ENCODE assay signal across 8 mouse cellular contexts in genomic region chr16:18497865-18498515, GRCm38 (mm10). TPM values are rescaled to one million over a fixed set of nuclear protein-coding genes. Genes with fewer than 3 reads are reported as not detected.
A peak's percentile ranks its signal among the peaks of the same experiment; 100 is the strongest.
DNase-seq lines count a peak whose midpoint lies in the region; ATAC-seq and TF ChIP-seq lines count a peak whose summit lies in the region.

No protein-coding gene starts in this region.

- peak overlapping the region; percentile 98 for H3K4me2 ChIP-seq in heart, embryonic 16.5 days (ENCODE audit: low read depth, low read length)
- H3K4me2 ChIP-seq in midbrain, embryonic 15.5 days = peak overlapping the region; percentile 78

- TF ChIP-seq POLR2A in thymus, adult 2 months (IDR thresholded peaks at IDR 0.05; ENCODE audit: control insufficient read depth, extremely low read depth, insufficient read depth, low read length, poor library complexity) = no peak

- H3K4me3 ChIP-seq in thymus, adult 2 months (ENCODE audit: control insufficient read depth, insufficient read depth, low read length) = peak overlapping the region; percentile 65
- H3K4me3 ChIP-seq in heart, embryonic 16.5 days (ENCODE audit: low read length) = peak overlapping the region; percentile 94
- peak overlapping the region; percentile 79 for H3K4me3 ChIP-seq in midbrain, embryonic 15.5 days

- no peaks in the 10 kb centered on the region for H3K27me3 ChIP-seq in thymus, adult 2 months (ENCODE audit: control insufficient read depth, insufficient read depth, low read length)
- no peaks in the 10 kb centered on the region for H3K27me3 ChIP-seq in heart, embryonic 16.5 days (ENCODE audit: control insufficient read depth, insufficient read depth, low read length)
- no peaks in the 10 kb centered on the region for H3K27me3 ChIP-seq in midbrain, embryonic 15.5 days (replicated peaks)

- ATAC-seq in frontal cortex, adult (ENCODE audit: low TSS enrichment) = peak; percentile 75
- peak; percentile 56 for ATAC-seq in heart, embryonic 16.5 days (replicated peaks; ENCODE audit: extremely low read depth, insufficient read depth, low FRiP score)
- no peak for ATAC-seq in midbrain, embryonic 15.5 days (replicated peaks)

- peaks cover 41% of the 10 kb centered on the region for H3K4me1 ChIP-seq in thymus, adult 2 months (replicated peaks; ENCODE audit: control insufficient read depth, insufficient read depth, low read length)
- peaks cover 12% of the 10 kb centered on the region for H3K4me1 ChIP-seq in heart, embryonic 16.5 days (ENCODE audit: control insufficient read depth, insufficient read depth, low read length)
- H3K4me1 ChIP-seq in midbrain, embryonic 15.5 days = peaks cover 18% of the 10 kb centered on the region

- no peak for TF ChIP-seq CTCF in thymus, adult 2 months (IDR thresholded peaks at IDR 0.05; ENCODE audit: borderline replicate concordance, control insufficient read depth, extremely low read depth, insufficient read depth, low read length, poor library complexity)

- WGBS in thymus, adult 2 months = under 1% methylated on average over 6 of the region's 6 CpGs
- 9% methylated on average over 6 of the region's 6 CpGs for WGBS in heart, embryonic 16.5 days
- 2% methylated on average over 6 of the region's 6 CpGs for WGBS in large intestine, adult 2 months
- 6% methylated on average over 6 of the region's 6 CpGs for WGBS in midbrain, embryonic 15.5 days

- no peak for DNase-seq in frontal cortex, postnatal 36 days (ENCODE audit: low spot score in 2 of 2)
- no peak for DNase-seq in thymus, adult 2 months
- DNase-seq in thymus, postnatal 0 days (ENCODE audit: low spot score) = no peak
- DNase-seq in large intestine, adult 2 months (ENCODE audit: low read depth, low spot score) = peak; percentile 24
- DNase-seq in adrenal gland, postnatal 14 days = no peak

- H3K9me3 ChIP-seq in heart, embryonic 16.5 days (replicated peaks; ENCODE audit: control insufficient read depth, low read length) = no peaks in the 10 kb centered on the region
- no peaks in the 10 kb centered on the region for H3K9me3 ChIP-seq in midbrain, embryonic 15.5 days

- peak overlapping the region; percentile 94 for H3K9ac ChIP-seq in heart, embryonic 16.5 days (ENCODE audit: low read length)
- H3K9ac ChIP-seq in midbrain, embryonic 15.5 days = peak overlapping the region; percentile 79

- H3K36me3 ChIP-seq in thymus, adult 2 months (ENCODE audit: control insufficient read depth, insufficient read depth, low read length) = no peaks in the 10 kb centered on the region
- H3K36me3 ChIP-seq in heart, embryonic 16.5 days (ENCODE audit: control insufficient read depth, insufficient read depth) = peaks cover 12% of the 10 kb centered on the region; the same call in 1 of the 2 replicates
- peaks cover 4% of the 10 kb centered on the region; the same call in 1 of the 2 replicates for H3K36me3 ChIP-seq in midbrain, embryonic 15.5 days (replicated peaks)

- peak overlapping the region; percentile 90 for H3K27ac ChIP-seq in thymus, adult 2 months (ENCODE audit: control insufficient read depth, insufficient read depth, low read length)
- peak overlapping the region; percentile 87 for H3K27ac ChIP-seq in heart, embryonic 16.5 days (ENCODE audit: low read length)
- peak overlapping the region; percentile 92 for H3K27ac ChIP-seq in midbrain, embryonic 15.5 days

RNA-seq across cellular contexts. Expression of gene Gnb1l, which starts 0.5 kb away (rescaled TPM):
- 38.7 and 48.9 TPM in 2 replicates for polyA plus RNA-seq in thymus, adult 2 months (2012; rRNA removed)
- polyA plus RNA-seq in thymus, postnatal 0 days (2015; fragmentation: Nextera tagmentation; extraction: Ambion mirVana) = 34.2 and 35.2 TPM in 2 replicates
- polyA plus RNA-seq in heart, embryonic 16.5 days (2015; fragmentation: Nextera tagmentation; extraction: Ambion mirVana) = 12.7 TPM in 2 replicates
- polyA plus RNA-seq in large intestine, adult 2 months (2012; rRNA removed) = 9.9 and 13.1 TPM in 2 replicates
- 18.1 and 20.0 TPM in 2 replicates for polyA plus RNA-seq in midbrain, embryonic 15.5 days (2015; fragmentation: Nextera tagmentation; extraction: Ambion mirVana)
- 5.7 and 6.4 TPM in 2 replicates for total RNA-seq in adrenal gland, postnatal 14 days (2021)

RNA-seq across cellular contexts. Expression of gene Rtl10, which starts 0.7 kb away (rescaled TPM):
- polyA plus RNA-seq in thymus, adult 2 months (2012; rRNA removed) = 47.0 and 63.6 TPM in 2 replicates
- 4.6 and 5.6 TPM in 2 replicates for polyA plus RNA-seq in thymus, postnatal 0 days (2015; fragmentation: Nextera tagmentation; extraction: Ambion mirVana)
- polyA plus RNA-seq in heart, embryonic 16.5 days (2015; fragmentation: Nextera tagmentation; extraction: Ambion mirVana) = 2.0 and 2.7 TPM in 2 replicates
- 5.0 and 7.9 TPM in 2 replicates for polyA plus RNA-seq in large intestine, adult 2 months (2012; rRNA removed)
- polyA plus RNA-seq in midbrain, embryonic 15.5 days (2015; fragmentation: Nextera tagmentation; extraction: Ambion mirVana) = 4.4 and 5.5 TPM in 2 replicates
- 4.4 and 5.8 TPM in 2 replicates for total RNA-seq in adrenal gland, postnatal 14 days (2021)
